24 mouse cellular contexts compared by ENCODE assay signal in genomic region chr7:133100178-133100577, GRCm38 (mm10). TPM values are rescaled to one million over a fixed set of nuclear protein-coding genes. Genes with fewer than 3 reads are reported as not detected.
DNase-seq lines count a peak whose midpoint lies in the region; ATAC-seq and TF ChIP-seq lines count a peak whose summit lies in the region.
"Had no signal": no experiment of that assay in that cellular context is flagged by ENCODE, and none has a peak within 500 bp of the region (broad histone marks: within the 10 kb centered on the region; RNA-seq: fewer than 3 reads in every experiment).

No protein-coding gene starts in this region.

- H3K36me3 ChIP-seq in heart, embryonic 11.5 days (ENCODE audit: control insufficient read depth, insufficient read depth, low read length), result no peaks in the 10 kb centered on the region; the same call in 1 of the 2 replicates
- peaks cover 3% of the 10 kb centered on the region; the same call in 1 of the 2 replicates for H3K36me3 ChIP-seq in hindbrain, embryonic 12.5 days
- no peaks in the 10 kb centered on the region for H3K36me3 ChIP-seq in hindbrain, embryonic 14.5 days (replicated peaks; ENCODE audit: control insufficient read depth, insufficient read depth)
- H3K36me3 ChIP-seq in lung, embryonic 16.5 days (ENCODE audit: control insufficient read depth, insufficient read depth, low read length), result no peaks in the 10 kb centered on the region
- H3K36me3 ChIP-seq: limb, embryonic 15.5 days; liver, embryonic 15.5 days had no signal

- H3K9ac ChIP-seq in heart, embryonic 11.5 days (ENCODE audit: low read depth, low read length), result no peak overlapping the region
- no peak overlapping the region for H3K9ac ChIP-seq in hindbrain, embryonic 12.5 days
- no peak overlapping the region for H3K9ac ChIP-seq in hindbrain, embryonic 14.5 days
- no peak overlapping the region for H3K9ac ChIP-seq in lung, embryonic 16.5 days (ENCODE audit: low read length)
- H3K9ac ChIP-seq: limb, embryonic 15.5 days; liver, embryonic 15.5 days had no signal

- no peak overlapping the region for H3K4me3 ChIP-seq in heart, embryonic 11.5 days (ENCODE audit: low read depth, low read length)
- H3K4me3 ChIP-seq in hindbrain, embryonic 12.5 days, result no peak overlapping the region
- no peak overlapping the region for H3K4me3 ChIP-seq in hindbrain, embryonic 14.5 days (replicated peaks; ENCODE audit: low read length)
- no peak overlapping the region for H3K4me3 ChIP-seq in lung, embryonic 16.5 days (ENCODE audit: low read length)
- no peak overlapping the region for H3K4me3 ChIP-seq in lung, adult 2 months (replicated peaks; ENCODE audit: extremely low read depth, low read depth, low read length)
- no peak overlapping the region for H3K4me3 ChIP-seq in layer of hippocampus, adult 2 months
- H3K4me3 ChIP-seq: embryonic facial prominence, embryonic 10.5 days; hindbrain, embryonic 10.5 days; limb, embryonic 15.5 days; liver, embryonic 15.5 days had no signal

- no peaks in the 10 kb centered on the region for H3K9me3 ChIP-seq in heart, embryonic 11.5 days (replicated peaks; ENCODE audit: control insufficient read depth, low read length)
- H3K9me3 ChIP-seq in hindbrain, embryonic 12.5 days (replicated peaks), result no peaks in the 10 kb centered on the region
- H3K9me3 ChIP-seq in hindbrain, embryonic 14.5 days (ENCODE audit: control insufficient read depth, low read length), result no peaks in the 10 kb centered on the region
- H3K9me3 ChIP-seq in lung, embryonic 16.5 days (ENCODE audit: control insufficient read depth, low read length), result no peaks in the 10 kb centered on the region
- H3K9me3 ChIP-seq: embryonic facial prominence, embryonic 10.5 days; hindbrain, embryonic 10.5 days; limb, embryonic 15.5 days; liver, embryonic 15.5 days had no signal

- 68% methylated on average over 6 of the region's 6 CpGs for WGBS in heart, embryonic 11.5 days (ENCODE audit: insufficient replicate concordance)
- WGBS in hindbrain, embryonic 12.5 days, result 69% methylated on average over 6 of the region's 6 CpGs
- 58% methylated on average over 6 of the region's 6 CpGs for WGBS in hindbrain, embryonic 14.5 days
- WGBS in lung, embryonic 16.5 days, result 73% methylated on average over 6 of the region's 6 CpGs
- 71% methylated on average over 6 of the region's 6 CpGs for WGBS in lung, adult 2 months

- H3K27ac ChIP-seq in heart, embryonic 11.5 days (ENCODE audit: low read depth, low read length), result peak overlapping the region; percentile 37
- no peak overlapping the region for H3K27ac ChIP-seq in hindbrain, embryonic 12.5 days
- H3K27ac ChIP-seq in hindbrain, embryonic 14.5 days, result no peak overlapping the region
- 0 out of 2 replicates have a peak overlapping the region, but pooled peaks have one; percentile 43 for H3K27ac ChIP-seq in lung, embryonic 16.5 days (ENCODE audit: low read length)
- H3K27ac ChIP-seq in layer of hippocampus, adult 2 months, result no peak overlapping the region
- H3K27ac ChIP-seq: embryonic facial prominence, embryonic 10.5 days; hindbrain, embryonic 10.5 days; limb, embryonic 15.5 days; liver, embryonic 15.5 days had no signal

- peaks cover 32% of the 10 kb centered on the region for H3K4me1 ChIP-seq in heart, embryonic 11.5 days (ENCODE audit: control insufficient read depth, insufficient read depth, low read length)
- H3K4me1 ChIP-seq in hindbrain, embryonic 12.5 days, result peaks cover 42% of the 10 kb centered on the region
- H3K4me1 ChIP-seq in hindbrain, embryonic 14.5 days (replicated peaks; ENCODE audit: control insufficient read depth, insufficient read depth, low read length), result peaks cover 29% of the 10 kb centered on the region
- H3K4me1 ChIP-seq in lung, embryonic 16.5 days (replicated peaks; ENCODE audit: control insufficient read depth, insufficient read depth, low read length), result peaks cover 34% of the 10 kb centered on the region
- peaks cover 19% of the 10 kb centered on the region for H3K4me1 ChIP-seq in lung, adult 2 months (ENCODE audit: control insufficient read depth, insufficient read depth, low read length)
- H3K4me1 ChIP-seq: liver, embryonic 15.5 days had no signal

- H3K27me3 ChIP-seq in heart, embryonic 11.5 days (ENCODE audit: control insufficient read depth, insufficient read depth, low read length), result no peaks in the 10 kb centered on the region
- no peaks in the 10 kb centered on the region for H3K27me3 ChIP-seq in hindbrain, embryonic 12.5 days
- no peaks in the 10 kb centered on the region for H3K27me3 ChIP-seq in hindbrain, embryonic 14.5 days (ENCODE audit: control insufficient read depth, insufficient read depth, low read length)
- no peaks in the 10 kb centered on the region for H3K27me3 ChIP-seq in lung, embryonic 16.5 days (ENCODE audit: control insufficient read depth, insufficient read depth, low read depth, low read length)
- H3K27me3 ChIP-seq: limb, embryonic 15.5 days; liver, embryonic 15.5 days had no signal

- no peak overlapping the region for H3K4me2 ChIP-seq in heart, embryonic 11.5 days
- H3K4me2 ChIP-seq in hindbrain, embryonic 12.5 days (replicated peaks), result no peak overlapping the region
- H3K4me2 ChIP-seq in hindbrain, embryonic 14.5 days (replicated peaks), result no peak overlapping the region
- no peak overlapping the region for H3K4me2 ChIP-seq in lung, embryonic 16.5 days (ENCODE audit: low read depth, low read length)
- H3K4me2 ChIP-seq: limb, embryonic 15.5 days; liver, embryonic 15.5 days had no signal

- no peak for TF ChIP-seq CTCF in lung, adult 2 months (IDR thresholded peaks at IDR 0.05; ENCODE audit: insufficient read depth, low read length)
- no peak for TF ChIP-seq CTCF in layer of hippocampus, adult 2 months (conservative IDR thresholded peaks at IDR 0.05)

- no peak for ATAC-seq in heart, embryonic 11.5 days (replicated peaks; ENCODE audit: insufficient number of reproducible peaks, low FRiP score, low TSS enrichment)
- 0 out of 2 replicates have a peak, but pooled peaks have one; percentile 43 for ATAC-seq in hindbrain, embryonic 12.5 days (ENCODE audit: low FRiP score)
- no peak for ATAC-seq in hindbrain, embryonic 14.5 days (ENCODE audit: low FRiP score)
- no peak for ATAC-seq in lung, embryonic 16.5 days (ENCODE audit: low read depth)
- ATAC-seq: midbrain, embryonic 16.5 days had no signal

- no peak for TF ChIP-seq POLR2A in lung, adult 2 months (IDR thresholded peaks at IDR 0.05; ENCODE audit: borderline replicate concordance, extremely low read depth, low read depth, low read length)

- DNase-seq in heart, adult 11 months, result no peak
- DNase-seq in hindbrain, embryonic 14.5 days (ENCODE audit: low spot score), result no peak
- DNase-seq in lung, adult 2 months, result no peak
- peak; percentile 50 for DNase-seq in brain, adult 2 months (ENCODE audit: low read depth, low spot score)
- DNase-seq in layer of hippocampus, adult 2 months (ENCODE audit: low spot score in 2 of 2), result no peak
- DNase-seq: adrenal gland, adult 2 months; B cell, adult 2 months; cerebellum, adult 9-10 months; gastrocnemius, postnatal 10 days; kidney, adult 18-20 months; layer of hippocampus, postnatal 36 days; lung, postnatal 4 days; retina, postnatal 1 day; right cerebral cortex, postnatal 4 days; thymus, postnatal 25 days had no signal

RNA-seq across cellular contexts. Expression of gene Fgfr2, which starts 23.0 kb away (rescaled TPM):
- polyA plus RNA-seq in heart, embryonic 11.5 days (2014; fragmentation: Nextera tagmentation; extraction: Ambion mirVana), result 24.9 and 27.0 TPM in 2 replicates
- 79.0 and 81.1 TPM in 2 replicates for polyA plus RNA-seq in hindbrain, embryonic 12.5 days (2016; fragmentation: Nextera tagmentation; extraction: Ambion mirVana)
- 29.1 and 43.5 TPM in 2 replicates for polyA plus RNA-seq in hindbrain, embryonic 14.5 days (2014; fragmentation: Nextera tagmentation; extraction: Ambion mirVana)
- polyA plus RNA-seq in lung, embryonic 16.5 days (2015; fragmentation: Nextera tagmentation; extraction: Ambion mirVana), result 175 and 182 TPM in 2 replicates
- polyA plus RNA-seq in lung, adult 2 months (2012; rRNA removed), result 74.1 and 114 TPM in 2 replicates
- total RNA-seq in layer of hippocampus, adult 2 months (2021), result 10 to 100 TPM; 47.6 to 49.5 TPM
- total RNA-seq: common myeloid progenitor, adult 5-6 weeks had no signal

RNA-seq across cellular contexts. Expression of gene Ctbp2, which starts 24.0 kb away (rescaled TPM):
- 59.6 and 62.7 TPM in 2 replicates for polyA plus RNA-seq in heart, embryonic 11.5 days (2014; fragmentation: Nextera tagmentation; extraction: Ambion mirVana)
- 110 and 115 TPM in 2 replicates for polyA plus RNA-seq in hindbrain, embryonic 12.5 days (2016; fragmentation: Nextera tagmentation; extraction: Ambion mirVana)
- 68.7 and 72.6 TPM in 2 replicates for polyA plus RNA-seq in hindbrain, embryonic 14.5 days (2014; fragmentation: Nextera tagmentation; extraction: Ambion mirVana)
- 75.4 and 78.4 TPM in 2 replicates for polyA plus RNA-seq in lung, embryonic 16.5 days (2015; fragmentation: Nextera tagmentation; extraction: Ambion mirVana)
- polyA plus RNA-seq in lung, adult 2 months (2012; rRNA removed), result 65.2 and 65.8 TPM in 2 replicates
- total RNA-seq in layer of hippocampus, adult 2 months (2021), result 10 to 100 TPM; 44.1 to 47.4 TPM

Comparison
In these comparisons a context has a peak if more than half of its experiments do, and no peak if none do; other contexts are left out.
1. H3K27ac ChIP-seq: peak in heart, embryonic 11.5 days (single experiment) and lung, embryonic 16.5 days (single experiment); none in hindbrain, embryonic 12.5 days (single experiment), hindbrain, embryonic 14.5 days (single experiment) and layer of hippocampus, adult 2 months (single experiment).